Mouse (Mus musculus) small intestine, adult 2 months (tissue): ENCODE data around the gene Gm20388. TPM values are rescaled to one million over a fixed set of nuclear protein-coding genes. Genes with fewer than 3 reads are reported as not detected.

Experiments used
- H3K27ac ChIP-seq: fragments of 200-500 bp; 2 replicates; pipeline ENCODE4 v1.5.1; 2012; ENCODE audit warnings: low read depth, low read length, control low read depth, inconsistent platforms; ENCODE audit not compliant: insufficient read depth
- H3K27me3 ChIP-seq: fragments of 200-500 bp; 2 replicates; pipeline ENCODE4 v1.6.1; 2012; ENCODE audit warnings: mild to moderate bottlenecking, moderate library complexity, low read length, inconsistent platforms; ENCODE audit not compliant: control insufficient read depth, insufficient read depth
- H3K36me3 ChIP-seq: fragments of 200-500 bp; 2 replicates; pipeline ENCODE4 v1.6.1; 2012; ENCODE audit warnings: mild to moderate bottlenecking, low read length, control low read depth, inconsistent platforms; ENCODE audit not compliant: control insufficient read depth, insufficient read depth
- H3K4me1 ChIP-seq: fragments of 200-500 bp; 2 replicates; pipeline ENCODE4 v1.6.1; 2012; ENCODE audit warnings: low read length, inconsistent platforms, mixed read lengths; ENCODE audit not compliant: control insufficient read depth, insufficient read depth, insufficient read length
- H3K4me3 ChIP-seq: fragments of 200-500 bp; 2 replicates; pipeline ENCODE4 v1.5.1; 2012; ENCODE audit warnings: low read depth, mild to moderate bottlenecking, control low read depth, inconsistent platforms, low read length, moderate library complexity
- CTCF ChIP-seq: fragments of 200-500 bp; IDR thresholded peaks from 2 replicates; pipeline ENCODE4 v1.5.1; 2012; ENCODE audit warnings: low read depth, mild to moderate bottlenecking, control low read depth, inconsistent platforms, low read length, moderate library complexity, mixed read lengths; ENCODE audit not compliant: insufficient replicate concordance, insufficient read length; ENCODE audit errors: extremely low read depth
- POLR2A ChIP-seq: fragments of 200-500 bp; IDR thresholded peaks from 2 replicates; pipeline ENCODE4 v1.6.1; 2012; ENCODE audit warnings: low read depth, mild to moderate bottlenecking, control low read depth, inconsistent platforms, low read length, moderate library complexity
- WGBS: fragments of 180-500 bp; shearing (Covaris S2); methylation state at CpG from one replicate; pipeline ENCODE4 v1.1.7; 2018; 5-methylcytosine and 5-hydroxymethylcytosine counted together
- polyA plus RNA-seq: library from polyadenylated mRNA; depleted of rRNA; stranded (reverse); fragments of >200 nt; gene quantifications from 2 replicates; pipeline ENCODE4 v1.2.3, GENCODE M21; 2012

Gm20388 gene
- polyA plus RNA-seq, 1 experiment = 37.3 TPM

DNA sequence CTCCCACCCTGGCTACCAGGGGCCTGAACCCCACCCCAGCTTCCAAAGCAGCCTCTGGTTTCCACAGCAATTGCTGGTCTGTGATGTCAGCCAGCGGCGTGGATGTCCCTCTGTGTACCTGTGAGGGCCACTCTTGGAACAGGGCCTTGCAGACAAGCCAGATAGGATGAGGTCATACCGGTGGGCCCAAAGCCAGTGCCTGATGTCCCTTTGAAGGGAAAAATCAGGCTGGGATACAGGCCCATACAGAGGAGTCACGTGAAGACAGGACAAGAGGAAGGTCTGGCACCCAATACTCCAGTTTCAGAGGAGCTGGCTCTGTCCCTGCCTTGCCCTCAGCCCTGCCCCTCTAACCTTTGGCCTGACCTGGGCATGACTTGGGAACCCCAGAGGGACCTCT is 2289.2 kb downstream of the Gm20388 start:
- Histone ChIP-seq H3K27me3 (no peaks in the 10 kb centered on the region), H3K36me3 (no peaks in the 10 kb centered on the region), H3K4me1 (no peaks in the 10 kb centered on the region), H3K27ac (no peak overlapping the region), H3K4me3 (no peak overlapping the region)
- WGBS = 77% methylated on average over 4 of the region's 4 CpGs
- TF ChIP-seq POLR2A (no peak), CTCF (no peak)

DNA sequence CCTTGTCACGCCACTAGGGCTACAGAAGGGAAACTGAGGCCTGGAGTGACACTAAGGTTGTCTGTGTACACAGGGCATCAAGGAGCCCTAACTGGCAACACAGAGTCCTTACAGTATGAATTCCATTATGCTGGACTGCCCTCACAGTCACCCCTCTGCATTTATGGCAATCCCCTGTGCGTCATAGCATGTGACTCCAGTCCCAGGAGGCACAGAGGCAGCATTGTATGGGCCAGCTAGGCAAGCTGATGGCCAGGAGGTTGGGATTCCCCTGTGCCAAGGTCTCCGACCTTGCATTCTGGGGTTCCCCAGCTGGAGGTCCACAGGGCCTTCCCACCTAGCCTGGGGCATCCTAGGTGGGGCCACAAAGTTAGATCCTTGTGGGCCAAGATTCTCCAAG is 2300.9 kb downstream of the Gm20388 start:
- no peak overlapping the region for H3K4me3 ChIP-seq
- no peak overlapping the region for H3K27ac ChIP-seq
- TF ChIP-seq CTCF (no peak), POLR2A (no peak)
- H3K4me1 ChIP-seq = no peaks in the 10 kb centered on the region
- no peaks in the 10 kb centered on the region for H3K36me3 ChIP-seq
- WGBS = 79% methylated on average over 3 of the region's 3 CpGs
- no peaks in the 10 kb centered on the region for H3K27me3 ChIP-seq

DNA sequence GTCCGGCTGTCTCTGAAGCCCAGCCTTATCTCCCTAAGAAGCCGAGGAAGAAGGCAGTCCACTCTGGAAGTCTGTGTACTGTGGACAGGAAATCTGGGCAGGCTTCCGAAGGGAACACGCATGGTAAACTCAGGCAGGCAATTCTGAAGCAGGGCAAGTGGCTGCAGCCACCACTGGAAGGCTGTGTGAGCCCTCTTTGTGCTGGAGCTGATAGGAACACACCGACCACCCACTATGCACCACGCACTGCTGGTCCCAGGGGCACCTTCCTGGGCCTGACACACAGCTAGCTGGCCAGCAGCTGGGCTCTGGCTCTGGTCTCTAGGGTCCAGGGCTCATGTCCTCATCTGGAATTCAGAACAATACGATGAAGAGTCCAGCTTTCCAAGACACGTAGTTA is 2305.0 kb downstream of the Gm20388 start:
- 52% methylated on average over 8 of the region's 8 CpGs for WGBS
- no peaks in the 10 kb centered on the region for H3K36me3 ChIP-seq
- H3K27ac ChIP-seq = no peak overlapping the region
- TF ChIP-seq CTCF (no peak), POLR2A (no peak)
- no peaks in the 10 kb centered on the region for H3K4me1 ChIP-seq
- H3K27me3 ChIP-seq = no peaks in the 10 kb centered on the region
- no peak overlapping the region for H3K4me3 ChIP-seq

DNA sequence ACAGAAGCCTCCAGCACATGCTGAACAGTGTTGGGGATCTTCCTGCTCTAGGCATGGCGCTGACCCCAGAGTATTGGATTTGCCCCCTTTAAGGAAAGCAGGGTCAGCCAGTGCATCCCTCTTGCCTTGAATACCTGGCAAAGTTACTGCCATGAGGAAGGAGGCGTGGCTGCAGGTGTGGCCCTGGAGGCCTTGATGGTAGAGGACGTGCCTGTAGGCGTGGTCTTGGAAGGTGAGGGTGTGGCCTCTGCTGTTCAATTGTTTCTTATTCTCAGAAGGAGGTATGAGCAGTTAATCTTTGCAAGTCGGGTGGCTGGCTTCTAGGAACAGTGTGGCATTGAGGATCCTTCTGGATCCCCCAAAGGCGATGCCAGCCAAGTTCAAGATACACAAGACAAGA is 2305.8 kb downstream of the Gm20388 start:
- H3K27ac ChIP-seq = no peak overlapping the region
- no peaks in the 10 kb centered on the region for H3K4me1 ChIP-seq
- no peak for TF ChIP-seq POLR2A
- no peak for TF ChIP-seq CTCF
- 43% methylated on average over 6 of the region's 6 CpGs for WGBS
- no peaks in the 10 kb centered on the region for H3K36me3 ChIP-seq
- no peak overlapping the region for H3K4me3 ChIP-seq
- no peaks in the 10 kb centered on the region for H3K27me3 ChIP-seq

DNA sequence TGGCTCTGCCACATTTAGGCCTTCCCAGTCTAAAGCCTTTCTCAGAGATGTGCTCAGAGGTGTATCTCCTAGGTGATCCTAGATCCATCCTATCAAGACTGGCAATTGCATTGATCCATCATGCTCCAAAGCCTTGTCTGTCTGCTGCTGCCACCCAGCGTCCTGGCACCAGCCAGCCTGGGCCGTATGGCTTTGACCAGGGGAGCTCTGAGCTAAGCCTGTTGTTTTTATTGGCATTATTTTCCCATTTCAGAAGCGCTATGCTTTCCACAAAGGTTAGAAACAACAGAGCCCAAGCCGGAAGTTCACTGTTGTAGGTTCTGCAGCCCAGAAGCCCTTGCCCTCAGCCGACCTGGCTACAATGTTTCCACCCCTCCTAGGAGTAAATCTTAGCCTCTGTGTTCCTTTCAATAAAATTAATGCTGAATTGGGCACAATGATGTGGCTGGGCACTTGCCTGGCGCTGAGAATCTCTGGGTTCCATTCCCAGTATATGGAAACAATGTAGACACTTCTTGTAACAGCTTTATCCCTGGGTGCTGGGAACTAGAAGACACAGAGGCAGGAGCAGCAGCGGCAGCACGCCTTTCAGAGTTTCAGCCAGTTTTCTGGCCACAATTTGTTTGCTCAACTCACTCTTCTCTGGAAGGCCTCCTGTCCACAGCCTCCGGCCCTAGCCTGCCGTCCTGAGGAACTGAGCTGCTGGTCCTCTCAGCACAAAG is 2307.0 kb downstream of the Gm20388 start:
- no peaks in the 10 kb centered on the region for H3K4me1 ChIP-seq
- no peaks in the 10 kb centered on the region for H3K36me3 ChIP-seq
- H3K4me3 ChIP-seq = no peak overlapping the region
- 74% methylated on average over 10 of the region's 10 CpGs for WGBS
- no peaks in the 10 kb centered on the region for H3K27me3 ChIP-seq
- H3K27ac ChIP-seq = no peak overlapping the region
- TF ChIP-seq POLR2A = no peak
- no peak for TF ChIP-seq CTCF

DNA sequence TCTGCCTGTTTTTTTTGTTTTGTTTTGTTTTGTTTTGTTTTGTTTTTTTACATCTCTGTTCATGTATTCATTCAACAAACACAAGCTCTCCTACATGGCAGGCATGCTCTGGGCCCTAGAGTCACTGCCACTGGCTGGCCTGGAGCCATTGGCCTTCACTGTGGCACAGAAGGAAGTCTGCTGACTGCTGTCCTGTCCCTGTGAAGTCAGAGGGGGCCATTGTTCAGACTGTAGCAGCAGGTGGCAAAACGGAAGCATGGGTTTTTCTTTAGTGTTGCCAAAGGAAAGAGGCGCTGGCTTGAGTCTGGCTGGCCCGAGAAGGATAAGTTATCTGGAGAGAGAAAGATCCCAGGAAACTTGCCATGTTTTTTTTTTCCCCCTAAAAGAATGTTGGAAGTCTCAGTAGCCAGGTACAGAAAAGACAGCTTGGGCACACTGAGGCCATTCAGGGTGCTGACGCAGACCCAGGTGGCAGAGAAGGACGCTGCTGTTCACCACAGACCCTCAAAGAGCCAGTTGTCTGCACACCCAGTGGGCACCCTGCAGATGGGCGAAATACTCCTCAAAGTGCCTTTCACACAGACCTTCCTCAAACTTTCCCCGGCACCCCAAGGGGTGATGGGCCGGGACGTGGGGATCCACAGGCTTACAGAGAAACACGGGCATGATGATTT is 2313.5 kb downstream of the Gm20388 start:
- H3K27me3 ChIP-seq = 0 out of 2 replicates have a peak, but pooled peaks cover under 1% of the 10 kb centered on the region
- no peak for TF ChIP-seq POLR2A
- no peak for TF ChIP-seq CTCF
- no peaks in the 10 kb centered on the region for H3K36me3 ChIP-seq
- H3K4me1 ChIP-seq = no peaks in the 10 kb centered on the region
- WGBS = 69% methylated on average over 10 of the region's 10 CpGs
- H3K4me3 ChIP-seq = no peak overlapping the region
- no peak overlapping the region for H3K27ac ChIP-seq

DNA sequence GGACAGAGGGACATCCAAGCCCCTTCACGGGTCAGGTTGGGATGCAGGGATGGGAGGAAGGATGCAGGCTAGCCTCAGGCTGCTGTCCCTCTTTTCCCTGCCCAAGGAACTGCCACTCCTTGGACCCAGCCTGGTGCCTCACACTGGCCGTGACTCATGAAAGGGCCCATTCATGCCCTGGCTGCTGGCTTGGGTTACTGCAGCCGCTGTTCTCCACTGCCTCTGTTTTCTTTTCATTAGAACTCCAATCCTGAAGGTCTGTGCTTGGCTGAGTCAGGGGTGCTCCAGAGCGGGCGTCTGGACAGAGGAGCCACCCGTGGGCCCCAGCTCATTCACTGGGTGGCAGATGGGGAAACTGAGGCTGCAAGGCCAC is 2314.0 kb downstream of the Gm20388 start:
- Histone ChIP-seq H3K27me3 (peaks cover 5% of the 10 kb centered on the region; the same call in 1 of the 2 replicates), H3K36me3 (no peaks in the 10 kb centered on the region), H3K4me3 (no peak overlapping the region), H3K4me1 (no peaks in the 10 kb centered on the region), H3K27ac (no peak overlapping the region)
- TF ChIP-seq CTCF = no peak
- no peak for TF ChIP-seq POLR2A
- WGBS = 62% methylated on average over 6 of the region's 6 CpGs

DNA sequence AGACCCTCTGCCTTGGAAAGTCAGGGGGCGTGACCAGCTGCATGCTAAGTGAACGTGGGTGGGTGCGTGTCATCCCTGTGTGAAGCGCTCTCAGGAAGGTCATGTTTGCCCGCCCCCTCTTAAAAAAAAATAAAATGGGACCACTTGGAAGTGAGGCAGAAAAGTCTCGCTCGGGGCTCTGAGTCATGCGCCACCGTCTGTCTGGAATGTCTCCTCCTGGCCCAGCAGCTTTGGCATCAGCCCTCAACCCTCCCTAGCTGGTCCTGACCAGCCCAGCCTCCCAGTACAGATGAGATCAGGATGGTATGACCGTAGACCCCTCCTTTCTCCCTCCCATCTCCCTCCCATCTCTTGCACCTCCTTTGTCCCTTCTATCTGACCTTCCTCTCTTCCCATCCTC is 2314.8 kb downstream of the Gm20388 start:
- no peak for TF ChIP-seq CTCF
- no peak for TF ChIP-seq POLR2A
- H3K4me3 ChIP-seq = no peak overlapping the region
- WGBS = 62% methylated on average over 10 of the region's 10 CpGs
- no peaks in the 10 kb centered on the region for H3K36me3 ChIP-seq
- no peak overlapping the region for H3K27ac ChIP-seq
- peaks cover 13% of the 10 kb centered on the region for H3K27me3 ChIP-seq
- peaks cover 3% of the 10 kb centered on the region; the same call in 1 of the 2 replicates for H3K4me1 ChIP-seq
